Mouse (Mus musculus): ENCODE data around the gene Zranb3.
"Not testable (repeated sequence)": the region's sequence is repeated elsewhere in the genome, so short reads cannot be mapped to it uniquely, and the experiment has no call there.

The Zranb3 gene

DNA sequence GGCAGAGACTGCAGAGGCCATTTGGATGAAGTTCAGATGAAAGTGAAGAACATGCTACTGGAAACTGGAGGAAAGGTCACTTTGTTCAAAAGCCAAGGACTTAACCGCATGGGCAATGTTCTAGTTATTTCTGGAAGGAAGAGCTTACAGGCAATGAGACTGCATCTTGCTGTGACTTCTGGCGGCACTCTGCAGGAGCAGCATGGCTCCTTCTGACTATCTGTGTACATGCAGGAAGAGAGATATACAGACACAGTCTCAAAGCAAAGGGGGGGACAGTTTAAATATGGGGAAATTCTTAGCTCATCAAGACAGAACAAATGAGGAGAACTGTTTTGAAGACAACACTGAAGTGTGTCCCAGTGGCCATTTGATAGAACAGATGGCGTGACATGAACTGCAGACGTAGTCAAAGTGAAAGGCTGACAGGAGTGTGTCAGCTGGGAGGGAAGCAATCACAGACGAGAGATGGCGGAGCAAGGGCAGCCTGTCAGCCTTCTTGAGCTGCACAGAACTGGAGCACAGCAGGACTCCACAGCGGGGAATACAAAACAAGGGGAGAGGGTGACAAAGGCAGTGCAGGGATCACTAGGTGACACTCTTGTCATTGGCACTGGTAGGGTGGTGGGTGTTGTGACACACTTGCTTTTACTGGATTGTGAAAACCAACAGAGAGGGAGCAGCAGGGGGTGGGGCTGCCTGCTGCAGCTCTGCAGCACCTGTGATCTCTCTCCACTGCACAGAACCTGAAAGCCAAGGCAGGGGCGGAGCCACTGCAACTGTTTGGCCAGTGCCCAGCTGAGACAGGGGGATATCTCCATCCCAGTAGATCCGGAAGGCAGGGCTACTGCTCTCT, 112.7 kb downstream of the Zranb3 start:
- no peak for DNase-seq (ENCODE audit: low read depth, low spot score)

DNA sequence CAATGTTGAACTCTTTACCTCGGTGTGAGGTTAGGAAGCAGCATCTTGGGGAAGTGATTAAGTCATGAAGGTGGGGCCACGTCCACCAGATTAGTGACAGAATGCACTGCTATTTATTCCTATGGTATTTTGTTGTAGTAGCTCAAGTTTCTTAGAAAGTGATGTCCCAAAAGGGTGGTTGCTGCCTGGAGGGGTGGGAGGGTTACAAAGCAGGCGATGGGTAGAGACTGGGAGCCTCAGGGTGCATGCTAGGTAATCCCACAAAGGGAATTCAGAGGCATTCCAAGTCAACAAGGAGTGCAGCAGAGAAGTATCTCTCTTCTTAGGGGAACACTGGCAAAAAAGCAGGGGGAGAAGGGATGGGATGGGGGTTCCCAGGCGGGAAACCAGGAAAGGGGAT, 113.5 kb downstream of the Zranb3 start:
- DNase-seq (ENCODE audit: low read depth, low spot score), result no peak

DNA sequence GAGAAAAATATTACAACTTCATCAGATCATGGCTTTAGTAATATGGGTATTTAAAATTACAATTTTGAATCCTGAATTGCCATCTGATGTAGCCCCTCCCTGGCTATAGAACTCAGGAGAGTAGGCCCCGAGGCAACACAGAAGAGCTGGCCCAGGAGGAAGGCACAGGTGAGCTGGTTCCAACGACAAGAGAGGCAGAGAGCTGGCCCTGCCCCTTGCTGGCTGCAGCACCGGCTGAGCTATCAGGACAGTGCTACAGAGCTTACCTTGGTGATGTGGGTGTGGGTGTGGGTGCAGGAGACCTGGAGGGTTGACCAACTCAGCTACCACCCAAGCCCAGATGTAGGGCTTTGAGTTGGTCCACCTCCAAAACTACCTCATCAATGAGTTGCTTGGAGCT, 114.6 kb downstream of the Zranb3 start:
- DNase-seq (ENCODE audit: low read depth, low spot score), result no peak

DNA sequence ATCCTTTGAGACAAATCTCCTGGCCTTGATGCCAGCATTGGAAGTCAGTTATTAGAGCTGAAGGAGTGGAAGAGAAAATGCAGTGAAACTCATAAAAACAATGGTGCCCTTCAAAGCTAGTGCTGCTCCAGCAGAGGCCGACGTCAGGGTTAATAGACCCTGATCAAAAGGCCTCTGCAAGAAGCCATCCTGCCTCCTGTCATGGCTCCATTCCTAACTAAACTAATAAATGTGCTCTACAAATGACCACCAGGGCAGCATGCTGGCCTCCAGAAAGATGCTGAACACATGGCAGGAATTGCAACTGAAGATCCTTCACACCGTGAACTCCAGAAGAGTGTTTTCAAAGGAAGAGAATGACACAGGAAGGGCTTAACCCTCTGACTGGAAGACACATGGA, 117.5 kb downstream of the Zranb3 start:
- no peak for DNase-seq (ENCODE audit: low read depth, low spot score)

DNA sequence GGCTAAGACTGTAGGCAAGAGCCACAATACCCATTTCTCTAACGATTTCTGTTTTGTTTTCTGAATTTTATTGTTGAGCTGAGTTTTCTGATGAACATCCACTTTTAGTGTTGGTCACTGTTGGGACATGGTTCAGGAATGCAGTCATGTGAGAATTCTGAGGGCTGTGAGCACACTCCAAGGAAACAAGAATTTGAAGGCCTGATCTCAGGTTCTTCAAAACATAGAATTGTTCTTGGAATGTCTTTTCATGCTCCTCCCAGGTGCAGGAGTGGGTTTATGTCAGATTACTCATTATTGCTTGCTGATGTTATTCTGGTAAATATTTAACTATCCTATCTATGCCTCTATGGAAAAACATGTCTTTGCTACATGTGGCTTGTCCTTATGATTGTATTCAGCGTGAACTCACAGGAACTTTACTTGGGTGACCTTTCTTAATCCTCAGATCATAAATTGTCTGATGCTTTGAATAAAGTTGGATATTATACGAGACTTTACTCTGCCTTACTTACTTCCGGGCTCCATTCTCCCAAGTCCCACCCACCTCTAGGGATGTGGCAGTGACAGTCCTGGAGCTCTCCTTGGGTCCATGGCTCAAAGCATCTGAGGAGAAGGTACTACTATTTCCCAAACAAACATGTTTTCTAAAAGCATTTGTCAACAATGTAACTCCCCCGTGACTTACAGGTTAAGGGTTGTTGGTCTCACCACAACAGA, 119.4 kb downstream of the Zranb3 start:
- peak; percentile 48 for DNase-seq (ENCODE audit: low read depth, low spot score)

GRCm38 (mm10) chr1:127982268-127982667, 120.6 kb downstream of the Zranb3 start:
- no peak for DNase-seq (ENCODE audit: low read depth, low spot score)

- DNase-seq (ENCODE audit: low read depth, low spot score), result no peak
Measured at GRCm38 (mm10) chr1:127980911-127981559, 121.8 kb downstream of the Zranb3 start.

DNA sequence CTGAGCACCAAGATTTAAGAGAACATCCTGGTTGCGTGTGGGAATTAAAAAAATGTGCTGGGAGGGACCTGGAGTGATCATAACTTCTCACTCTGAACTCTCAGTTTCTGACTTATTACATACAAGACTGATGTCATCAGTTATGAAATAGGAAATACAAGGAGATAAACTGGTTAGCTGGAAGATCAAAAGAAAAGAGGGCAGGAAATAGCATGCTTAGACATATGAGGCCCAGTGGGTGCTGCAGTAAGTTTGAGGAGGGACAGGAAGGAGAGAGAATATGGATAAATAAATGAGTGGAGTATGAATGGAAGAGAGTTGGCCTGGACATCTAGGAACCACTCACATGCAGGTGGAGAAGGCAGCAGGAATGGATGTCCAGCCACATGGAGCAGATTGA, 124.7 kb downstream of the Zranb3 start:
- no peak for DNase-seq (ENCODE audit: low read depth, low spot score)

DNA sequence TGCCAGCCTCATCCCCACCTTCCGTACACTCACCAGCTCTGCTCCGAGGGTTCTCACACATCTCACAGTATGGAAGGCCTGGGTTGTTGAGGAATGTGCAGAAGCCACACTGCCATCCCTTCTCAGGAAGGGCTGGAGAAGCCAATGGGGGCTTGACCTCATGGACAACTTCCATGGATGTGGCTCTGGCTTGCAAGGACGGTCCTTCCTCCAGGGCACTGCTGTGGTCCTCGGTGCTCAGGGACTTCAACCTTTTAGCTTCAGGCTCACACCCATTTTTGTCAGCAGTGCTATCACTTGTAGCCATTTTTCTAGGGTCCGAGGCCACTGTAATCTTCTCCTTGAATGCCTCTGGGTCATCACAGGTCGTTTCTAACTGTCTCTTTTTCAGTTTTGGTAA, 126.7 kb downstream of the Zranb3 start:
- no peak for DNase-seq (ENCODE audit: low read depth, low spot score)

GRCm38 (mm10) chr1:127975676-127976075, 127.2 kb downstream of the Zranb3 start:
- peak; percentile 92 for DNase-seq (ENCODE audit: low read depth, low spot score)

GRCm38 (mm10) chr1:127974082-127974481, 128.8 kb downstream of the Zranb3 start:
- DNase-seq (ENCODE audit: low read depth, low spot score), result no peak

- DNase-seq (ENCODE audit: low read depth, low spot score), result no peak
Measured at GRCm38 (mm10) chr1:127970870-127971269, 132.0 kb downstream of the Zranb3 start.

GRCm38 (mm10) chr1:127963326-127963725, 139.5 kb downstream of the Zranb3 start:
- DNase-seq (ENCODE audit: low read depth, low spot score), result no peak

- DNase-seq (ENCODE audit: low read depth, low spot score), result peak; percentile 80
Measured at GRCm38 (mm10) chr1:127961140-127961539, 141.7 kb downstream of the Zranb3 start.

GRCm38 (mm10) chr1:127959312-127959718, 143.5 kb downstream of the Zranb3 start:
- no peak for DNase-seq (ENCODE audit: low read depth, low spot score)

- no peak for DNase-seq (ENCODE audit: low read depth, low spot score)
Measured at GRCm38 (mm10) chr1:127958801-127959200, 144.0 kb downstream of the Zranb3 start.

DNA sequence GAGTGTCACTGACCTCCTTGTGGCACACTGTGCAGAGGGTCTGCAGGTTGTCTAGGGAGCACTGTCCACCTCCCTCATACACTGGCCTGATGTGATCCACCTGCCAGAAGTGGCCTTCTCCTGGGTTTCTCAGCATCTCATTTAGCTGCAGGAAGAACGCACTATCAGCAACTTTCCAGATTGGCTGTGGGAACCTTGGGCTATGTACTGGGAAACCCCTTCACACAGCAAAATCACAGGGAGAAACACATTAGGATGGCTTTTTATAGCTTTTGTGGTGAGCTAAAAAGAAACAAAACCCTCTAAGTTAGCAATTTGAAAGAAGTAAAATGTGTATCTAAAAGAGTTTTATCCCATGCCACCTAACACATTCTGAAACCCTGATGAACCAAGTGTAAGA, 146.3 kb downstream of the Zranb3 start:
- DNase-seq (ENCODE audit: low read depth, low spot score), result no peak

DNA sequence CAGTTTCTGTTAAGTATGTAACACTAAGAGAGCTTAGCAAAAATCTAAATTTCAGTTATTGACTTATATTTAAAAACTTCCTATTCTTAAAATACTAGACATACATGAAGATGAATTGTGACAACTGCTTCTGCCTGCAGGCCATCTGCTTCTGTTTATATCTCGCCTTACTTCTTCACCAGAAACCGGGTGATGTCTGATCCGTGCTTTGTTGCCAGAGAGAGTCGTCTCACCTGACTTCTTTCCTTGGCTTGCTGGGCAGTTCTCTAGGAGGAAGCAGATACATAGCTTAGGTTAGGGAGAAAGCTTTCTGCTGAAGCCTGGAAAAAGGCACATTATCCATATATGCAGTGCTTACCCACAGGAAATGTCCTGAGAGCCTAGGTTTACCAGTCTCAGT, 148.0 kb downstream of the Zranb3 start:
- DNase-seq (ENCODE audit: low read depth, low spot score), result no peak

DNA sequence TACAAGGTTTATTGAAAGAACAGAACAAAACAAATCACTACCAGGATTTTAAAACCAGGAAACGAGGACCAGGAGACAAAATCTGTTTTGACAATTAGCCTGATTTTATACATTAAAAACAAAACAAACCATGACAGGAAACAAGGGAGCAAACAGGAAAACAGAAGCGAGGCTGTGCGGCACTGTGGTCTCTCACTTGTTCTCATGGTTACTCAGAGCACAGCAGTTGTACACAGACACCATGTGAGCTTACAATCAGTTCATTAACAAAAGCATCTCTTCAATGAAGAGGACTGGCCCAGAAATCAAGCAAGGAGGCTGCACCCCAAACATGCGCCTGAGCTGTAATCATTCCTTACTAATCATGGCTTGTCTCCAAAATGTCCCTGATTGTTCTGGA, 148.6 kb downstream of the Zranb3 start:
- DNase-seq (ENCODE audit: low read depth, low spot score), result not testable (repeated sequence)

- DNase-seq (ENCODE audit: low read depth, low spot score), result no peak
Measured at GRCm38 (mm10) chr1:127952276-127952675, 150.6 kb downstream of the Zranb3 start.

DNA sequence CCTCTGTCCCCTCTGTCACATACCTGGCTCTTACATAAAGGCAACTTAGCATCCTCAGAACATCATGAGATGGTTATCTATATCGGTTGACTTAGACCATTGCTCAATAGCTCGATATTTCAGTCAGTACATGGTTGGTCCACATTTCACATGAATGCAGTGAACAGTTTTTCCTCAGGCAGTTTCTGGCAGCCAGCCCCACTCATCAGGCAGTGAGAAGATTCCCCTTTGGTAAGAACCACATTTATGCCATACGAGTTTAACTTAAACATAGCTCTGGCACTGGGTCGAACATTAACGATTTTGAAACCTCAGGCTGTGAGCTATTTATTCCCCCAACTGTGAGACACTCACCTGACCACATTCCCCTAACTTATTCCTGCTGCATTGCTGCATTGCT, 154.1 kb downstream of the Zranb3 start:
- no peak for DNase-seq (ENCODE audit: low read depth, low spot score)

DNA sequence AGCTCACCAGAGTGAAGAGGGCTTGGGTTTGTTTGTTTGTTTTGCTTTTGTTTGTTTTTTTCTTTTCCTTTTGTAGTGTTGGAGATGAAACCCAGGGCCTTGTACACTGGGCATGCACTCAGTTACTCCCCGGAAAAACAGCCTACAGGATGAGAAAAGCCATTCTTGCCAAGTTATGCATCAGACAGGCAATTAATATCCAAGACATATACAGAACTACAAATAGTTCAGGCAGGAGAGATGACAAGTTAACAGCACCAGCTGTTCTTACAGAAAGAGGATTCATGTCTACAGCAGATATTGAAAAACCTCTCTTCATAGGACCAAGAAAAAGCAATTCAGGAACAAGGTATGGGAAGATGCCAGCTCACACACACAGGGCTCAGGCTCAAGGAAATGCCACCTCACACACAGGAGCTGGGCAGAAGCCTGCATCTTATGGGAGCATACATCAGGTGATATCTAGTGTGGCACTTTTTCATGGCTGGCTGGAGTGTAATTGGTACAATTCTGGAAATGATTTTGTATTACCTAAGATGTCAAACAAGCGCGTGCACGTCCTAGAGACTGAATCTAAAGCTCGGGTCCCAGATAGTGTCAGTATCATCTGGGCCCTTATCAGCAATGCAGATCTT, 156.1 kb downstream of the Zranb3 start:
- no peak for DNase-seq (ENCODE audit: low read depth, low spot score)
